Comparison of ENCODE assay signal across 20 mouse cellular contexts in genomic region chr1:113852481-113852880, GRCm38 (mm10).
"Had no signal": no experiment of that assay in that cellular context is flagged by ENCODE, and none has a peak within 500 bp of the region (broad histone marks: within the 10 kb centered on the region; RNA-seq: fewer than 3 reads in every experiment).

No protein-coding gene starts in this region.

- H3K36me3 ChIP-seq: liver, embryonic 13.5 days; liver, embryonic 15.5 days; lung, embryonic 15.5 days; neural tube, embryonic 13.5 days; neural tube, embryonic 15.5 days had no signal

- H3K27me3 ChIP-seq: liver, embryonic 13.5 days; liver, embryonic 15.5 days; lung, embryonic 15.5 days; neural tube, embryonic 13.5 days; neural tube, embryonic 15.5 days had no signal

- DNase-seq: liver; liver, embryonic 13.5 days; liver, postnatal 0 days; lung, adult 2 months; lung, postnatal 4 days; retina, postnatal 1 day; right cerebral cortex, adult 18-20 months; right cerebral cortex, postnatal 25 days; right cerebral cortex, postnatal 4 days; spleen, adult 18-20 months; thymus, adult 18-20 months; thymus, postnatal 14 days; thymus, postnatal 36 days had no signal

- H3K27ac ChIP-seq: liver, embryonic 13.5 days; liver, embryonic 15.5 days; lung, embryonic 15.5 days; neural tube, embryonic 13.5 days; neural tube, embryonic 15.5 days had no signal

- H3K4me2 ChIP-seq: liver, embryonic 11.5 days; liver, embryonic 13.5 days; liver, embryonic 15.5 days; lung, embryonic 15.5 days; neural tube, embryonic 13.5 days; neural tube, embryonic 15.5 days had no signal

- ATAC-seq: liver, postnatal 0 days; lung, postnatal 0 days had no signal

- H3K9me3 ChIP-seq: liver, embryonic 13.5 days; liver, embryonic 15.5 days; lung, embryonic 15.5 days; neural tube, embryonic 13.5 days; neural tube, embryonic 15.5 days had no signal

- H3K4me3 ChIP-seq: liver, embryonic 13.5 days; liver, embryonic 15.5 days; lung, embryonic 15.5 days; myocyte; neural tube, embryonic 13.5 days; neural tube, embryonic 15.5 days had no signal

- H3K4me1 ChIP-seq: liver, embryonic 13.5 days; liver, embryonic 15.5 days; lung, embryonic 15.5 days; neural tube, embryonic 13.5 days; neural tube, embryonic 15.5 days had no signal

- H3K9ac ChIP-seq: liver, embryonic 13.5 days; liver, embryonic 15.5 days; liver, postnatal 0 days; lung, embryonic 15.5 days; neural tube, embryonic 13.5 days; neural tube, embryonic 15.5 days had no signal
